Mouse (Mus musculus): ENCODE data around the gene Zmym1.
"Not testable (repeated sequence)": the region's sequence is repeated elsewhere in the genome, so short reads cannot be mapped to it uniquely, and the experiment has no call there.

GRCm38 (mm10) chr4:127015294-127015993 lies 45.5 kb downstream of the Zmym1 start:
- not testable (repeated sequence) for TF ChIP-seq POLR2A (IDR thresholded peaks at IDR 0.05; ENCODE audit: insufficient read depth, low read length); EP300 (IDR thresholded peaks at IDR 0.05; ENCODE audit: insufficient read depth, low read depth, low read length)
- peak; percentile 83 for TF ChIP-seq CTCF (IDR thresholded peaks at IDR 0.05; ENCODE audit: low read depth, low read length)
